Mouse (Mus musculus) right cerebral cortex, postnatal 25 days (tissue): ENCODE measurements around the gene Csnk2a2.

Experiments
- DNase-seq: peaks from one replicate; pipeline ENCODE4 v3.0.0; 2022

Gene Csnk2a2

DNA sequence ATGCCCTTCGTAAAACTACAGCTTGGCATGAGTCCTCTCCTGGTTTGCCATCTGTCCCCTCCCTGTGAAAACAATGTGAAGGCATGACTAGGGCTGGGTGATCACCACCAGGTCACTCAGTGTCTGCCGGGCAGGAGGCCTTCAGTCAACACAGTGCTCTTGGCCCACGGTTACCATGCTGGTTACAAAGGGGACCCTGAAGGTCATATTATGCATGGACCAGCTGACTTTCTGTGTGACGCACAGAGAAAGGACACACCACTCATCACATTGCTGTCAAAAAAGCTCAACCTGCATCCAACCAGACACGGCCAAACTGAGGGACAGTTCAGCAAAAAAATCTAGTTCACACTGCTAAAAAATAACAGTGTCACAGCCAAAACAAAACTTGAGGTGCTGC is at the start of gene Csnk2a2:
TSS of gene Csnk2a2 (minus strand) at position 34 of the 400 bp plus-strand sequence.
- no peak for DNase-seq

DNA sequence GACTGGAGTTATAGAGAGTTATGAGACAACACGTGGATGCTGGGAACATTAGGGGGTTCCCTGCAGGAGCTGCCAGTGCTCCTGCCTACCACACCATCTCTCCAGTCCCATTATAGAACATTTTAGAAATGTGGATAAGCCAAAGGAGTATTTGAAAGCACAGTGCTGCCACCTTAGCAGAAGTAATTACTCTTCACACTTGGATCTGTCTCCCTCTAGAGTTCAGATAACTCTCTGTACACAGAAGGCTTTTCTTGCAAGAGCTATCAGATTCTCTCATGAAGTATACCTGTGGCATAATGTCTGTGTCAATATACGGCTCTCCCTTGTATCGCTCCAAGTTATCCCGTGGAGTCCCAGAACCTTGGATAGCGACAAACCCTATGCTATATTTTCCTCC is 49.6 kb upstream of the Csnk2a2 start:
- no peak for DNase-seq

DNA sequence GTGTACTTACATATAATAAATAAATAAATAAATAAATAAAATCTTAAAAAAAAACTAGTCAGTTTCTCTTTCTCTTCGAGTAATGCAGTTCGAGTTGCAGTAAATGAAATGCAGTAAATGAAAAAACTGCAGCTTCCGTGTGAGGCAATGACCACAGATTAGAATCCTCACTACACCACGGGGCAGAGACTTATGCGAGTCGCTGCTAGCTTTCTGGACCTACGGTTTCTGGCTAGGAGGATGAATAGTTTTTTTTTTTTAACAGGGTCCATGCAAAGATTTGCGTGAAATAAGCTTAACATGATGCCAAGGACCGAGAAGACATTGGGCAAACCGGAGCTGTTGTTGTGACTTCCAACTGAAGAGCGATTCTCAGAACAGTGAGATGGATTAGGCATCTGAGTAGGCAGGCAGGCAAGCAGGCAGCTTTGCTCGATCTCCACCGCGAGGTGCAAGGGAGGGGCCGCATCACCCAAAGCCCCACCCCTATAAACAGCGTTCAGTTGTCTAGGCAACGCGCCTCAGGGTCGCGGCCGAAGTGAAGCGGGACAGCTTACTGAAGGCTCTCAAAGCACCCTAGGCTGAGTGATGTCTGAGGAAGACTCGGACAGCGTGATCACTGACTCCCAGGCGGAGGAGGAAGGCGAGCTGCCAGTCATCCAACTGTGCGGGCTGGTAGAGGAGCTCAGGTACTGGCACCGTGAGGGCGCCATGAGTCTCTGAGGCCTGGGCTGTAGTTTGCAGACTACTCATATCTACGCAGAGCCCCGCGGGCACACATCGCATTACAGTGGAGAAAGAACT is 43.9 kb upstream of the Csnk2a2 start, which contains the start of gene Ccdc113:
TSS of gene Ccdc113 (plus strand) at position 502 of the 804 bp plus-strand sequence.
- DNase-seq: peak; percentile 63

DNA sequence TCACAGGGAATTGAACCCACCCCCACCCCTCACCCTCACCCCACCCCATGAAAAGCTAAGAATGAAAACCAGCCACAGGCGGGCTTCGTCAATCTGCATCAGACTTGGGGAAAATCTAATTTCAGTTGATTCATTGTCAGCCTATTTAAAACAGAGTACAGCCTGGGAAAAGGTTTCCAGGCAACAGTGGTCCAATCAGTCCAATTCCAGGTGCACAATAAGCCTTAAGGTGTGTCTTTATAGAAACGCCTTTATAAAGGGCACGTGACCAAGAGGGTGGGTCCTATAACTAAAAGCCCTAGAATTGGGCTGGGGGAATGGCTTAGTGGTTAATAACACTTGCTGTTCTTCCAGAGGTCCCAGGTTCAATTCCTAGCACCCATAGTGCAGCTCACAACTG is 42.4 kb upstream of the Csnk2a2 start:
- no peak for DNase-seq

- DNase-seq: no peak
These were observed 39.0 kb upstream of the Csnk2a2 start for GRCm38 (mm10) chr8:95528750-95529310.

DNA sequence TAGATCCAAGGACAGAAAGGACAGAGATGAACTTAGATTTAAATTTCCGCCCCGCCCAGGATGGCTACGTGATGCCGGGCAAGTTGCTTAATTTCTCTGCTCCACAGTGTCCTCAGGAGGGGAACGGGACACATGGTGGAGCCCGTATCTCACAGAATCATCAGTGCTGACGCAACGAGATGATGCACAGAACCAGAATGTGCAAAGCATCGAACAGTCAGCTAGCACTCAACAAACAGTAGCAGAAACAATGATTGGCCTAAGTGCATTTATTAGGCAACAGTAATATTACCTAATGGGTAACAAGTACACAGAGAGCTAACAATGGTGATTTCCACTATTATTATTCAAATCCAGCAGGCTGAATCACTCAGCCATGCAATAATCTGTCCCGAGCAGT is 38.4 kb upstream of the Csnk2a2 start:
- no peak for DNase-seq

DNA sequence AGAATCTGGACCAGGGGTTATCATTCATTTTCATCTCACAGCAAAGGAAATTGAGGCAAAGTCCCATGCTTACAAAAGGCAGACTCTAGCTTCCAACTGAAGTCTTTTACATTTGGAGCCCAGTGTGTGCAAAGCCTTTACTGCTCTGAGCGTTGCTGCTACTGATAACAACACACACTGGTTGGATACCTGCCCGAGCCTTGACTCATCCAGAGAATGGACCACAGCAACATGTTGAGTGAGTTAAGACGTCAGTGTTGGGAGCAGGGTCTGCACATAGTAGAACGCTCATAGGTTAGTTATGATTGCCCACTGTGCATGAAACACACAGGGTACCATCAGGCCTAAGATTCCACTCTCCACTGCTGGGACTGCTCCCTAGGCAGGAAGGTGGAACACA is 34.2 kb upstream of the Csnk2a2 start:
- no peak for DNase-seq

DNA sequence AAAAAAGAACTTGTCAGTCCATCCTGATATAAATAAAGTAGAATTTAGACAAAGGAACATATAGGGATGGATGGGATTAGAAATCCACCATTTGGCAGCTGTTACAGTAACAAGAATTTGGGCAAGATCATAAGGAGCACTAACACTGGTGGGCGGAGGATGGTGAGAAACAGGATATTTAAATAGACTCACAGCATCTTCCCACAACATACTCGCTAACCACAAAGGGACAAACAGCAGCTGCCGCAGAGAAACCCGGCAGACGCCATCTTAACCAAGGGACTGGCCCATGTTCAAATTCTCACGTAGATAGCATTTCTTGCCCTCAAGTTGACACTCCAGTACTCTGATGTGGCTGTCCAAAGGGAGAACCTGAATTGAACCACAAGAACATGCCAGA is 27.1 kb upstream of the Csnk2a2 start:
- DNase-seq: no peak

DNA sequence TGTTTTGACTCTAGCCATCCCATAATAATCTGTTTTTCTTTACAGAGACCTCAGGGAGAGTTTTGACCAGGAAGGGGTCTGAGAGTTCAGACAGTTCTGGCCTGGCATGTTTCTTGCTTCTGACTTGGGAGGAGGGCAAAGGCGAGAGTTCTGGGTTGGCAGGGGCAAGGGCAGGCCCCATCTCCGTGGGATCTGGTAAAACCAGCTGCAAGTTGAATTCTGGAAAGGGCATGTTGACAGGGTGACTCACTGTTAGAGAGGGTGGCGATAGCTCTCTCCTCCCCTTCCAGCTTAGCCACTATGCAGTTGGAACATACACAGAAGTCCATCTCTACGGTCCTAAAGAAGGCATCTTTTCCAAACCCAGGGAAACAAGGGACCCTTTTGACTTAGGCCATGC is 23.4 kb upstream of the Csnk2a2 start:
- DNase-seq: no peak

DNA sequence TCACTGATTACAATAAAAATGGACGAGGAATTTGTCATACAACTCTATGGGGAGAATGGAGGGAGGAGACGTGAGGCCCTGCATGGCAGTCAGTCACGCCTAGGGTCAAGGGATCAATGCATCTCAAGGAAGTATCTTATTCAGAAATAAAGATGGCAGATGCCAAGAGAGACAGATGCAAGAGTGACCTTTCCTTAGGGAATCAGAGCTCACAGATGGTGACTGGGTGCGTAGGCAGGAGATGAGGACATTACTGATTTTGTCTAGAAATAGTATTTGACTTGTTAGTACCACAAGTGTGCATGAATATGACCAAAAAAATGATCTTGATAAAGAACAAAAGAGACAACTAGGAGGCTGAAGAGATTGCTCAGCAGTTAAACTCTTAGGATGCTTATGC is 22.4 kb upstream of the Csnk2a2 start:
- DNase-seq: no peak

- no peak for DNase-seq
These were observed 16.4 kb upstream of the Csnk2a2 start for GRCm38 (mm10) chr8:95506245-95506644.

GRCm38 (mm10) chr8:95505606-95506005 is 15.8 kb upstream of the Csnk2a2 start:
- no peak for DNase-seq

GRCm38 (mm10) chr8:95504835-95505234 is 15.0 kb upstream of the Csnk2a2 start:
- DNase-seq: no peak

DNA sequence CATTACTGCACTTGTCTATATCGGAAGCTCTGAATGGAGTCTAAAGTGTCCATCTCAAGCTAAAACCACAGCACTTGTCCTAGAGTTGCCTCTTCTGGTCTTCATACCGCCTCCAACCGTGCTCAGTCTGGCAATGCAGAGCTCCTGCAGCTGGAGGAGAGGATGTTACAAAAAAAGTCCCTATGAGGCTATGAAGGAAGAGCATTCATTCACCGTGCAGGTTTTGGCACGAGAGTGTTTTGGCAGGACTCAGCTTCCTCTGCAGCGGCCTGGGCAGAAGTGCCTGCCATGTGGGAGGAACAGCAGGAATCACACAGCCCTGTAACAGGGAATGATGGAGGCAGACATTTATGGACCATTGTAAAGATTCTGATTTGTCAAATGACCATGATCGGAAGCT is 12.6 kb upstream of the Csnk2a2 start:
- peak; percentile 44 for DNase-seq

GRCm38 (mm10) chr8:95500436-95500835 is 10.6 kb upstream of the Csnk2a2 start:
- no peak for DNase-seq

GRCm38 (mm10) chr8:95499266-95500064 is 9.6 kb upstream of the Csnk2a2 start:
- DNase-seq: no peak

GRCm38 (mm10) chr8:95497821-95498220 is 8.0 kb upstream of the Csnk2a2 start:
- DNase-seq: no peak

- no peak for DNase-seq
These were observed 6.6 kb upstream of the Csnk2a2 start for GRCm38 (mm10) chr8:95496420-95496819.

- DNase-seq: no peak
These were observed 5.6 kb upstream of the Csnk2a2 start for GRCm38 (mm10) chr8:95495444-95495843.

- DNase-seq: no peak
These were observed 2.2 kb upstream of the Csnk2a2 start for GRCm38 (mm10) chr8:95492057-95492456.

DNA sequence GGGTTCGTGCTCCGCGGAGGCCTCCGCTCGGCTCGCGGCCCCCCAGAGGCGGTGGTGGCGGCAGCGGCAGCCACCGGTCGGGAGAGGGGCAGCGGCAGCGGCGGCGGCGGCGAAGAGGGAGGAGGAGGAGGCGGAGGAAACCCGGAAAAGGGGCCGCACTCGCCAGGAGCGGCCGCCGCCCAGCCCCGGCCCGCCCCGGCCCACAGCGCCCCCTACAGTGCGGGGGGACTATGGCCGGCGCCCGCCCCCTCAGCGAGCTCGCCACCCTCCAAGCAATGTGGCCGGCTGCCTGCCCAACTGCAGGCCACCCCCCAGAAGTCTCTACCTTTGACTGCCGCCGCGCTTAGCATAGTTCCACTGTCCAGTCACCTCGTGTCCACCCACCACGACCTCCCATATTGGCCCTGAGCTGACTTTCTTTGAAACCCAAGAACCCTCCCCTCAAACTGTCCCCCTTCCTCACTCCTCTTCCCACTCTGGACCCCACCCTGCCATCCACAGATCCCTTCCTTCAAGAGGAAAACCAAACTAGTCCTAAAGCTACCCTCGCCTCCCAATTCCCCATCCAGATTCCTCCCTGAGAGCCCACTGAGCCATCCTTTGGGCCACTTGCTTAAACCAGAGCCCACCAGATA is 1.0 kb downstream of the Csnk2a2 start:
- peak; percentile 89 for DNase-seq

- DNase-seq: no peak
These were observed 1.8 kb downstream of the Csnk2a2 start for GRCm38 (mm10) chr8:95487800-95488697.
